Mouse (Mus musculus) cerebellum, adult 18-20 months (tissue): ENCODE results near the gene Tm6sf1.

Experiments used
- DNase-seq, 2 experiments: peaks; one replicate each; pipeline ENCODE4 v3.0.0; 2021

The Tm6sf1 gene

GRCm38 (mm10) chr7:81904094-81904493 lies 45.3 kb downstream of the Tm6sf1 start:
- DNase-seq, result no peak

DNA sequence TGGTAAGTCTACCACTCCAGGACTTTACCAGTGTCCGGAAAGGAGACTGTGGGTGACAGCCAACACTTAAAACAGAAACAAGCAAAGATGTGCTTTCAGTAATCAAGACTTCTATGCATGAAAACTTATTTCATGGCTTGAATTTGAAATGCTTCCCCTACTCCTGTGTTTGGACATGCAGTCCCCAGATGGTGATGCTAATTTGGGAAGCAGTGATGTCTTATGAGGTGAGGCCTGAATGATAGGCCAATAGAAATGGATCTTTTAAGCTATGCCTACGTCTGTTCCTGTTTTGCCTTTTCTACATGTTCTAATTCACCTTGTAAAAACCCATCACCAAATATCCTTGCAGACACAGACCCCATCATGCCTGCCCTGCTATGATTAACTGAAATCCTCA lies 46.1 kb downstream of the Tm6sf1 start:
- no peak for DNase-seq

- peak; percentile 26 to 37 for DNase-seq
Measured at GRCm38 (mm10) chr7:81918316-81918715, 59.5 kb downstream of the Tm6sf1 start.

DNA sequence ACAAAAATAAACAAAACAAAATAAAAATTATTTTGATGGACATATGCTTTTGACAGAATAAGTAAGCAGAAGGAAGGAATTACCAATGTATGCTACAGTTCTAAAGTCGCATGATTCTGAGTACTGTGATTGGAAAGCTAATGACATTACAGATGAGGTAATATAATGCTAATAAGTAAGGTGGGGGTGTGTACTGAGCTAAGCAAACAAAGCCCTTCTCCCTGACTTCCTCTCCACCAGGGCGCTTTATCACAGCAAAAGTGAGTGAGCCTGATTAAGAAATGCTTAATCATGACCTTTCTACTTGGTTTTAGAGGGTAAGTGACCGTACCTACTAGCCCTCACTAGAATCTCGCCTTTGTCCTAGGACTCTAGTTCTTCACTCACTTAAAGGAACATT lies 61.5 kb downstream of the Tm6sf1 start:
- no peak for DNase-seq

- DNase-seq, result no peak
Measured at GRCm38 (mm10) chr7:81921379-81921952, 62.7 kb downstream of the Tm6sf1 start.

- DNase-seq, result no peak
Measured at GRCm38 (mm10) chr7:81928998-81929397, 70.2 kb downstream of the Tm6sf1 start.

DNA sequence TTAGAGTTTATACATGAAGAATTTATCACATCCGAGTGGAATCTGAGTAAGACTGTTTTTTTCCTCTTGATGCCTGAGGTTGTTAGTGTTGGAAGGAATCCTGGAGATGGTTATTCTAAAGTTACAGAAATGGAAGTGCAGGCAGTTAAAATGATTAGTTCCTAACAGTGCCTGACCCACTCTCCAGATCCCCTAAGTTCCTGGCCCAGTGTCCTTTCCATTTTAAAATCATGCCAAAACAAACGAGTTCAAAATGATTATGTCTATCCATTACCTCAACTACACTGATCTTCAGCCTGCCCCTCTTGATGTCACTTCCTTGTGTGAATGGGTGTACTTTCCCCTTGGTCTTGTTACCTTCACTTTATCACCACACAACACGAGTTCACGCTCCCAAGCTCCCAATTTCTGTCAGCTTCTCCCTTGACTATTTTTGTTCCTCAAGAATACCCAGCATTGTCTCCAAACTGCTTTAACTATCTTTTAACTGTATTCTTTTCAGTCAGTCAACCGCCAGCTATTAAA lies 73.8 kb downstream of the Tm6sf1 start:
- DNase-seq, result no peak

DNA sequence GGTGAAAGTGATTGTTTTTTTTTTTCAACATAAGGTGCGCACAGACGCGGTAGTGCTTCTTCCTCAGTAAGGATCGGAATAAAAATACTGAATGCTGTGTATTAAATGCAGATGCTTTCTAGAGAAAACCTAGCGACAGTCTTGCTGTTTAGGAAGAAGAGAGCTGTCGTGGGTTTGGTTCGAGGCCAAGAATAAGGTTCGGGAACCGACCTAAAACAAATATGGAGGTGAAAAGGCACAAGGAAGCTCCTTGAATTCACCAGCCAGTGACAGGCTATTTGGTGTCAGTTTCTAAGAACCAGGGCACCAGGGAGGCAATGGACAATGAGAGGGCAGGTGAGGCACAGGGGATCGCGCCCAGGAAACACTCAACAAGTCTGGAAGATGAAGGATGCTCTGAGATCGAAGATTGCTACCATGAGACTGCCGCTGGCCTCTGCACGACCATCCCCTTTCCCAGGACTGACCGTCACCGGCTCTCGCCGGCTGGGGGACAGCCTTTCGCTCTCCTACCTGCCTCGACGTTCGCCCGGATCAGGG lies 74.3 kb downstream of the Tm6sf1 start:
- peak in 1 of 2 experiments; percentile 21 for DNase-seq

DNA sequence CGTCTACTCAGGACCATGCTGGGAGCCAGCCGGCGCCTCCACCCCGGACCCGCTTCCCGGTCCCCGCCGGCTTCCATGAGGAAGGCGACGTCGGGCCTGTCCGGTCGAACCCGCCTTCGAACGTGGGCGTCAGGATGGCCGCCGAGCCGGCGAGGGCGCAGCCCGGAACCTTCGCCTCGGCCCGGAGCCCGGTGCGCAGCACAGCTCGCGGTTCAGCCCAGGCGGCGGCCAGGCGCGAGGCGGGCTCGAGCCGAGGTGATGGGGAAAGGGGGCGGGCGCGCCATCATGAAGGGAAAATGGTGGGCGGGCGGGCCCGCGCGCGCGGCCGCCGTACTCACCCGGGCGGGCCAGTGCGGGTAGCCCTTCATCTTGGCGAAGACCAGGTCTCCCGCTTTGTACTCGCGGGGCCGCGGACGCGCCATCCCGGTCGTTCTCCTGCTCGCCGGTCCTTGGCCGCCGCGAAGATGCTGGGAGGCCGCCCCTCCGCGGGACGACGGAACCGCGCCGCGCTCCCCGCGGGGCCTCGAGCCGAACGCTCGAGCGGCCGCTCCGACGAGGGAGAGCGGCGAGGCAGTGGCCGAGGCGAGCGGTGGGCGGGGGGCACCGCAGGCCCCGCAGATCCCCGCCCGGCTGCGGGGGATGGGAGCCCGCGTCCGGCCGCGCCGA lies 74.9 kb downstream of the Tm6sf1 start:
- peak; percentile 63 to 77 for DNase-seq
